Mouse (Mus musculus): Measurements from ENCODE around the gene Gm42906.

Gene Gm42906

GRCm38 (mm10) chr5:151065228-151065627 lies 362.7 kb downstream of the Gm42906 start:
- no peak for DNase-seq (ENCODE audit: low read depth)

GRCm38 (mm10) chr5:151061942-151062341 lies 366.0 kb downstream of the Gm42906 start:
- no peak for DNase-seq (ENCODE audit: low read depth)

GRCm38 (mm10) chr5:151060476-151060875 lies 367.5 kb downstream of the Gm42906 start:
- DNase-seq (ENCODE audit: low read depth): no peak

GRCm38 (mm10) chr5:151059772-151060171 lies 368.2 kb downstream of the Gm42906 start:
- DNase-seq (ENCODE audit: low read depth): no peak

GRCm38 (mm10) chr5:151059352-151059751 lies 368.6 kb downstream of the Gm42906 start:
- no peak for DNase-seq (ENCODE audit: low read depth)

GRCm38 (mm10) chr5:151057716-151058115 lies 370.2 kb downstream of the Gm42906 start:
- no peak for DNase-seq (ENCODE audit: low read depth)

- DNase-seq (ENCODE audit: low read depth): no peak
These were observed 371.1 kb downstream of the Gm42906 start for GRCm38 (mm10) chr5:151056920-151057294.

- DNase-seq (ENCODE audit: low read depth): no peak
These were observed 371.6 kb downstream of the Gm42906 start for GRCm38 (mm10) chr5:151056255-151056919.

GRCm38 (mm10) chr5:151055426-151056090 lies 372.4 kb downstream of the Gm42906 start:
- no peak for DNase-seq (ENCODE audit: low read depth)

- no peak for DNase-seq (ENCODE audit: low read depth)
These were observed 373.2 kb downstream of the Gm42906 start for GRCm38 (mm10) chr5:151054743-151055114.

GRCm38 (mm10) chr5:151054100-151054742 lies 373.7 kb downstream of the Gm42906 start:
- DNase-seq (ENCODE audit: low read depth): no peak

GRCm38 (mm10) chr5:151053190-151053589 lies 374.8 kb downstream of the Gm42906 start:
- no peak for DNase-seq (ENCODE audit: low read depth)

GRCm38 (mm10) chr5:151052331-151052730 lies 375.6 kb downstream of the Gm42906 start:
- no peak for DNase-seq (ENCODE audit: low read depth)

- DNase-seq (ENCODE audit: low read depth): no peak
These were observed 380.5 kb downstream of the Gm42906 start for GRCm38 (mm10) chr5:151047488-151047887.

- DNase-seq (ENCODE audit: low read depth): no peak
These were observed 381.0 kb downstream of the Gm42906 start for GRCm38 (mm10) chr5:151046917-151047316.

GRCm38 (mm10) chr5:151046131-151046530 lies 381.8 kb downstream of the Gm42906 start:
- DNase-seq (ENCODE audit: low read depth): no peak

GRCm38 (mm10) chr5:151042911-151043310 lies 385.1 kb downstream of the Gm42906 start:
- no peak for DNase-seq (ENCODE audit: low read depth)

GRCm38 (mm10) chr5:151037871-151038270 lies 390.1 kb downstream of the Gm42906 start:
- no peak for DNase-seq (ENCODE audit: low read depth)

- DNase-seq (ENCODE audit: low read depth): no peak
These were observed 393.0 kb downstream of the Gm42906 start for GRCm38 (mm10) chr5:151034715-151035512.

- no peak for DNase-seq (ENCODE audit: low read depth)
These were observed 399.1 kb downstream of the Gm42906 start for GRCm38 (mm10) chr5:151028906-151029305.

- DNase-seq (ENCODE audit: low read depth): no peak
These were observed 400.8 kb downstream of the Gm42906 start for GRCm38 (mm10) chr5:151027171-151027570.

GRCm38 (mm10) chr5:151026069-151026468 lies 401.9 kb downstream of the Gm42906 start:
- no peak for DNase-seq (ENCODE audit: low read depth)
